Mouse (Mus musculus) ES-E14 (cell line): ENCODE results near the gene Ephx3.

Source experiments
- CHD2 ChIP-seq: IDR thresholded peaks from 2 replicates; pipeline ENCODE4 v1.6.1; 2014; ENCODE audit warnings: mild to moderate bottlenecking, low read depth, low read length, inconsistent platforms
- HCFC1 ChIP-seq: IDR thresholded peaks from 2 replicates; pipeline ENCODE4 v1.6.1; 2012; ENCODE audit warnings: low read length, inconsistent platforms, borderline replicate concordance; ENCODE audit not compliant: insufficient read depth
- MAFK ChIP-seq: IDR thresholded peaks from 2 replicates; pipeline ENCODE4 v1.6.1; 2014; ENCODE audit warnings: mild to moderate bottlenecking, low read depth, low read length, inconsistent platforms; ENCODE audit not compliant: insufficient read depth
- ZC3H11A ChIP-seq: IDR thresholded peaks from 2 replicates; pipeline ENCODE4 v1.6.1; 2012; ENCODE audit warnings: low read depth, mild to moderate bottlenecking, inconsistent platforms, low read length, borderline replicate concordance
- ZNF384 ChIP-seq: IDR thresholded peaks from 2 replicates; pipeline ENCODE4 v1.6.1; 2012; ENCODE audit warnings: low read depth, low read length, inconsistent platforms

GRCm38 (mm10) chr17:32205345-32205744 lies 16.0 kb upstream of the Ephx3 start:
- TF ChIP-seq MAFK (no peak), HCFC1 (no peak), ZC3H11A (no peak), ZNF384 (no peak), CHD2 (no peak)
